Mouse (Mus musculus): ENCODE data around the gene Oaz2.

DNA sequence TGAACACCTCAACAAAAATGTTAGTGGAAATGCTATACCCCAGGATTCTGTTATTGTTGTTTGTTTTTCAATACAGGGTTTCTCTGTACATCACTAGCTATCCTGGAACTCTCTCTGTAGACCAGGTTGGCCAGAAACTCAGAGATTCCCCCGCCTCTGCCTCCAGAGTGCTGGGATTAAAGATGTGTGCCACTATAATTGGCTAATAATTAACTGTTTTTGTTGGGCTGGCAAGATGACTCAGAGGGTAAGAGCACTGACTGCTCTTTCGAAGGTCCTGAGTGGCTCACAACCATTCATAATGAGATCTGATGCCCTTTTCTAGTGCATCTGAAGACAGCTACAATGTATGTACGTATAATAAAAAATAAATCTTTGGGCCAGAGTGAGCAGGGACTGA, 67.1 kb downstream of the Oaz2 start:
- no peak for TF ChIP-seq CTCF (conservative IDR thresholded peaks at IDR 0.05 in 1 of 2, IDR thresholded peaks at IDR 0.05 in 1 of 2; ENCODE audit: low read depth in 2 of 2, low read length in 2 of 2)
- TF ChIP-seq HCFC1 (IDR thresholded peaks at IDR 0.05; ENCODE audit: low read depth, low read length): no peak
- no peak for TF ChIP-seq POLR2A (IDR thresholded peaks at IDR 0.05; ENCODE audit: low read depth, low read length)
- TF ChIP-seq MAZ (IDR thresholded peaks at IDR 0.05; ENCODE audit: low read depth, low read length): no peak
- TF ChIP-seq EP300 (IDR thresholded peaks at IDR 0.05; ENCODE audit: low read length): no peak
- TF ChIP-seq RAD21 (IDR thresholded peaks at IDR 0.05; ENCODE audit: low read depth, low read length): no peak
- no peak for TF ChIP-seq RCOR1 (conservative IDR thresholded peaks at IDR 0.05; ENCODE audit: low read depth, low read length)
- no peak for TF ChIP-seq ZC3H11A (IDR thresholded peaks at IDR 0.05; ENCODE audit: low read depth, low read length)
- TF ChIP-seq ELF1 (IDR thresholded peaks at IDR 0.05; ENCODE audit: low read depth, low read length): no peak
- TF ChIP-seq UBTF (IDR thresholded peaks at IDR 0.05; ENCODE audit: low read depth, low read length): no peak
- no peak for TF ChIP-seq E2F4 (IDR thresholded peaks at IDR 0.05; ENCODE audit: insufficient replicate concordance, low read depth, low read length)
- no peak for TF ChIP-seq USF1 (IDR thresholded peaks at IDR 0.05; ENCODE audit: low read depth, low read length)
